Mouse (Mus musculus) thymus, adult 2 months (tissue): Measurements from ENCODE around the gene Mtor.

Source experiments
- CTCF ChIP-seq: fragments of 200-500 bp; IDR thresholded peaks from 2 replicates; pipeline ENCODE4 v1.5.1; 2012; ENCODE audit warnings: mild to moderate bottlenecking, control low read depth, low read length, moderate library complexity, borderline replicate concordance; ENCODE audit not compliant: control insufficient read depth, poor library complexity, insufficient read depth; ENCODE audit errors: extremely low read depth
- POLR2A ChIP-seq: fragments of 200-500 bp; IDR thresholded peaks from 2 replicates; pipeline ENCODE4 v1.6.1; 2012; ENCODE audit warnings: mild to moderate bottlenecking, low read length, control low read depth, moderate library complexity; ENCODE audit not compliant: control insufficient read depth, poor library complexity, insufficient read depth; ENCODE audit errors: extremely low read depth

DNA sequence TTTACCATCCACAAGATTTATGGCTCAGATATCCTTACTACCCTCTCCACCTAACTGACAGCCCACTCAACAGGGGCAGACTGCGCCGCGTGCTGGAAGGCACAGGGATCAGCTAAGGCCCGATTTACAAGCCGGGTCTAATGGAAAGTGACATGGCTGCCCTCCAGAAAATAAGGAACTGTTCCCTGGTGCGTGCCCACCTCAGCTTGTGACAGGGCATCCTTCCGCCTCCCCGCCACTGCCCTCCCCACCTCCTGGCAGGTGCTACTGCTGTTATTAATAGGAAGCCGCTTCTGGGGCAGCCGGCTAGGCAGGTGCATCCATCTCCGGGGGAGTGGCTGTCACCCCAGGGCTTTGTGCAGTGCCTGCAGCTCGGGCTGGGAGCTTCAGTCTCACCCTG lies 45.0 kb upstream of the Mtor start:
- TF ChIP-seq CTCF = no peak
- TF ChIP-seq POLR2A = no peak
